Mouse (Mus musculus) small intestine, adult 2 months (tissue): ENCODE measurements at regions not wholly inside any gene's neighbourhood (a gene's known extent, or its start where the extent isn't known, plus 50 kb on each side); places are given as distances from the start of the nearest gene placed in this dataset.

Experiments
- H3K27ac ChIP-seq: fragments of 200-500 bp; 2 replicates; pipeline ENCODE4 v1.5.1; 2012; ENCODE audit warnings: low read depth, low read length, control low read depth, inconsistent platforms; ENCODE audit not compliant: insufficient read depth
- H3K27me3 ChIP-seq: fragments of 200-500 bp; 2 replicates; pipeline ENCODE4 v1.6.1; 2012; ENCODE audit warnings: mild to moderate bottlenecking, moderate library complexity, low read length, inconsistent platforms; ENCODE audit not compliant: control insufficient read depth, insufficient read depth
- H3K36me3 ChIP-seq: fragments of 200-500 bp; 2 replicates; pipeline ENCODE4 v1.6.1; 2012; ENCODE audit warnings: mild to moderate bottlenecking, low read length, control low read depth, inconsistent platforms; ENCODE audit not compliant: control insufficient read depth, insufficient read depth
- H3K4me1 ChIP-seq: fragments of 200-500 bp; 2 replicates; pipeline ENCODE4 v1.6.1; 2012; ENCODE audit warnings: low read length, inconsistent platforms, mixed read lengths; ENCODE audit not compliant: control insufficient read depth, insufficient read depth, insufficient read length
- H3K4me3 ChIP-seq: fragments of 200-500 bp; 2 replicates; pipeline ENCODE4 v1.5.1; 2012; ENCODE audit warnings: low read depth, mild to moderate bottlenecking, control low read depth, inconsistent platforms, low read length, moderate library complexity
- CTCF ChIP-seq: fragments of 200-500 bp; IDR thresholded peaks from 2 replicates; pipeline ENCODE4 v1.5.1; 2012; ENCODE audit warnings: low read depth, mild to moderate bottlenecking, control low read depth, inconsistent platforms, low read length, moderate library complexity, mixed read lengths; ENCODE audit not compliant: insufficient replicate concordance, insufficient read length; ENCODE audit errors: extremely low read depth
- POLR2A ChIP-seq: fragments of 200-500 bp; IDR thresholded peaks from 2 replicates; pipeline ENCODE4 v1.6.1; 2012; ENCODE audit warnings: low read depth, mild to moderate bottlenecking, control low read depth, inconsistent platforms, low read length, moderate library complexity
- WGBS: fragments of 180-500 bp; shearing (Covaris S2); methylation state at CpG from one replicate; pipeline ENCODE4 v1.1.7; 2018; 5-methylcytosine and 5-hydroxymethylcytosine counted together

- TF ChIP-seq CTCF, result no peak
- no peak for TF ChIP-seq POLR2A
- no peak overlapping the region for H3K4me3 ChIP-seq
Measured at GRCm38 (mm10) chr13:10619661-10620060, 259.0 kb upstream of the Chrm3 start.

GRCm38 (mm10) chr13:10618421-10618954 is 257.8 kb upstream of the Chrm3 start:
- H3K36me3 ChIP-seq, result no peaks in the 10 kb centered on the region
- no peak overlapping the region for H3K4me3 ChIP-seq
- no peaks in the 10 kb centered on the region for H3K27me3 ChIP-seq
- TF ChIP-seq POLR2A (no peak), CTCF (no peak)
- WGBS, result 15% methylated on average over 3 of the region's 3 CpGs
- H3K4me1 ChIP-seq, result peaks cover 4% of the 10 kb centered on the region; the same call in 1 of the 2 replicates
- no peak overlapping the region for H3K27ac ChIP-seq

More at GRCm38 (mm10) chr13:10619661-10620060, 259.0 kb upstream of the Chrm3 start:
- Histone ChIP-seq H3K36me3 (no peaks in the 10 kb centered on the region), H3K27me3 (no peaks in the 10 kb centered on the region), H3K27ac (no peak overlapping the region), H3K4me1 (peaks cover 4% of the 10 kb centered on the region; the same call in 1 of the 2 replicates)

- 89% methylated on average over 5 of the region's 5 CpGs for WGBS
- Histone ChIP-seq H3K4me3 (no peak overlapping the region), H3K36me3 (no peaks in the 10 kb centered on the region), H3K27me3 (no peaks in the 10 kb centered on the region), H3K27ac (no peak overlapping the region), H3K4me1 (no peaks in the 10 kb centered on the region)
- TF ChIP-seq CTCF, result no peak
- no peak for TF ChIP-seq POLR2A
Measured at GRCm38 (mm10) chr13:10574951-10575350, 214.3 kb upstream of the Chrm3 start.

GRCm38 (mm10) chr13:10566825-10567224 is 206.2 kb upstream of the Chrm3 start:
- WGBS, result 89% methylated on average over 1 of the region's 1 CpGs
- H3K4me1 ChIP-seq, result no peaks in the 10 kb centered on the region
- H3K36me3 ChIP-seq, result no peaks in the 10 kb centered on the region

GRCm38 (mm10) chr13:10557559-10557958 is 196.9 kb upstream of the Chrm3 start:
- H3K4me3 ChIP-seq, result no peak overlapping the region
- no peaks in the 10 kb centered on the region for H3K4me1 ChIP-seq
- TF ChIP-seq POLR2A (no peak), CTCF (no peak)
- no peak overlapping the region for H3K27ac ChIP-seq
- WGBS, result 55% methylated on average over 1 of the region's 1 CpGs
- H3K36me3 ChIP-seq, result no peaks in the 10 kb centered on the region
- no peaks in the 10 kb centered on the region for H3K27me3 ChIP-seq

More at GRCm38 (mm10) chr13:10566825-10567224, 206.2 kb upstream of the Chrm3 start:
- no peaks in the 10 kb centered on the region for H3K27me3 ChIP-seq
- no peak overlapping the region for H3K4me3 ChIP-seq
- TF ChIP-seq POLR2A (no peak), CTCF (no peak)
- no peak overlapping the region for H3K27ac ChIP-seq

- no peaks in the 10 kb centered on the region for H3K4me1 ChIP-seq
- no peaks in the 10 kb centered on the region for H3K36me3 ChIP-seq
- 45% methylated on average over 2 of the region's 2 CpGs for WGBS
- H3K27ac ChIP-seq, result no peak overlapping the region
- no peak overlapping the region for H3K4me3 ChIP-seq
- TF ChIP-seq CTCF (no peak), POLR2A (no peak)
- no peaks in the 10 kb centered on the region for H3K27me3 ChIP-seq
Measured at GRCm38 (mm10) chr13:10554595-10554994, 193.9 kb upstream of the Chrm3 start.

- Histone ChIP-seq H3K4me1 (no peaks in the 10 kb centered on the region; the same call in 1 of the 2 replicates), H3K27ac (no peak overlapping the region), H3K4me3 (no peak overlapping the region), H3K36me3 (no peaks in the 10 kb centered on the region), H3K27me3 (no peaks in the 10 kb centered on the region)
- TF ChIP-seq CTCF (no peak), POLR2A (no peak)
- 89% methylated on average over 1 of the region's 1 CpGs for WGBS
Measured at GRCm38 (mm10) chr13:10542723-10543122, 182.1 kb upstream of the Chrm3 start.

- no peaks in the 10 kb centered on the region for H3K27me3 ChIP-seq
- H3K4me1 ChIP-seq, result no peaks in the 10 kb centered on the region; the same call in 1 of the 2 replicates
- WGBS, result 70% methylated on average over 8 of the region's 8 CpGs
- H3K4me3 ChIP-seq, result no peak overlapping the region
- H3K36me3 ChIP-seq, result no peaks in the 10 kb centered on the region
- TF ChIP-seq CTCF (no peak), POLR2A (no peak)
- H3K27ac ChIP-seq, result no peak overlapping the region
Measured at GRCm38 (mm10) chr13:10540197-10540940, 179.7 kb upstream of the Chrm3 start.
